Mouse (Mus musculus): ENCODE data around the gene Dnah10. TPM values are rescaled to one million over a fixed set of nuclear protein-coding genes. Genes with fewer than 3 reads are reported as not detected.

Dnah10 gene
- total RNA-seq, 2 experiments from 2014 or later, result 0.03 to 0.05 TPM

GRCm38 (mm10) chr5:124873096-124873495, 148.2 kb downstream of the Dnah10 start:
- no peak for DNase-seq

- no peak for DNase-seq
Measured at GRCm38 (mm10) chr5:124873890-124874601, 149.2 kb downstream of the Dnah10 start.

GRCm38 (mm10) chr5:124879251-124879650, 154.4 kb downstream of the Dnah10 start:
- no peak for DNase-seq

- DNase-seq, result no peak
Measured at GRCm38 (mm10) chr5:124879801-124880200, 154.9 kb downstream of the Dnah10 start.

- DNase-seq, result no peak
Measured at GRCm38 (mm10) chr5:124883877-124884276, 159.0 kb downstream of the Dnah10 start.

Other genes with a start within 250 kb of the Dnah10 start
- gene Rilpl2, start 246.7 kb upstream of the Dnah10 start, total RNA-seq (2021), result 1 to 10 TPM; 3.9 to 5.1 TPM
- 10 to 100 TPM; 23.0 to 23.8 TPM for gene Snrnp35, start 242.0 kb upstream of the Dnah10 start, total RNA-seq (2021)
- gene Rilpl1, start 193.7 kb upstream of the Dnah10 start, total RNA-seq (2021), result 100 to 1,000 TPM; 121 to 144 TPM
- 100 to 1,000 TPM; 145 to 151 TPM for gene Tmed2, start 184.4 kb upstream of the Dnah10 start, total RNA-seq (2021)
- 1 to 10 TPM; 4.3 to 4.8 TPM for gene Ddx55, start 172.2 kb upstream of the Dnah10 start, total RNA-seq (2021)
- 10 to 100 TPM; 35.2 to 39.1 TPM for gene Eif2b1, start 146.0 kb upstream of the Dnah10 start, total RNA-seq (2021)
- 10 to 100 TPM; 14.6 to 16.2 TPM for gene Gtf2h3, start 145.9 kb upstream of the Dnah10 start, total RNA-seq (2021)
- gene Atp6v0a2, start 96.5 kb upstream of the Dnah10 start, total RNA-seq (2021), result 10 to 100 TPM; 25.9 to 27.4 TPM
- under 1 TPM; 0.26 to 0.40 TPM for gene Ccdc92, start 137.3 kb downstream of the Dnah10 start, total RNA-seq (2021)
- gene Zfp664, start 137.6 kb downstream of the Dnah10 start, total RNA-seq (2021), result 10 to 100 TPM; 18.2 to 19.0 TPM

Measured in gastrocnemius, postnatal 25 days (tissue).